Mouse (Mus musculus): Measurements from ENCODE around the gene Tnk1.
"Not testable (repeated sequence)": the region's sequence is repeated elsewhere in the genome, so short reads cannot be mapped to it uniquely, and the experiment has no call there.

Tnk1 gene

GRCm38 (mm10) chr11:69879711-69880110 lies 21.2 kb upstream of the Tnk1 start:
- peak in 1 of 2 experiments; percentile 35 for DNase-seq (ENCODE audit: inconsistent age in 2 of 2, low spot score in 1 of 2)

- no peak for DNase-seq (ENCODE audit: inconsistent age in 2 of 2, low spot score in 1 of 2)
Observed at GRCm38 (mm10) chr11:69878952-69879351, 20.4 kb upstream of the Tnk1 start.

- no peak for DNase-seq (ENCODE audit: inconsistent age in 2 of 2, low spot score in 1 of 2)
Observed at GRCm38 (mm10) chr11:69878399-69878798, 19.9 kb upstream of the Tnk1 start.

- no peak for DNase-seq (ENCODE audit: inconsistent age in 2 of 2, low spot score in 1 of 2)
Observed at GRCm38 (mm10) chr11:69877878-69878277, 19.3 kb upstream of the Tnk1 start, which contains the start of gene Tmem95. Gene Tmem95, minus strand, starts transcription at chr11:69878018.

- DNase-seq (ENCODE audit: inconsistent age in 2 of 2, low spot score in 1 of 2) = peak; percentile 85 to 94
Observed at GRCm38 (mm10) chr11:69876867-69877266, 18.3 kb upstream of the Tnk1 start.

GRCm38 (mm10) chr11:69876186-69876585 lies 17.7 kb upstream of the Tnk1 start:
- DNase-seq (ENCODE audit: inconsistent age in 2 of 2, low spot score in 1 of 2) = peak in 1 of 2 experiments; percentile 60

- DNase-seq (ENCODE audit: inconsistent age in 2 of 2, low spot score in 1 of 2) = peak; percentile 49 to 70
Observed at GRCm38 (mm10) chr11:69872451-69872850, 13.9 kb upstream of the Tnk1 start.

DNA sequence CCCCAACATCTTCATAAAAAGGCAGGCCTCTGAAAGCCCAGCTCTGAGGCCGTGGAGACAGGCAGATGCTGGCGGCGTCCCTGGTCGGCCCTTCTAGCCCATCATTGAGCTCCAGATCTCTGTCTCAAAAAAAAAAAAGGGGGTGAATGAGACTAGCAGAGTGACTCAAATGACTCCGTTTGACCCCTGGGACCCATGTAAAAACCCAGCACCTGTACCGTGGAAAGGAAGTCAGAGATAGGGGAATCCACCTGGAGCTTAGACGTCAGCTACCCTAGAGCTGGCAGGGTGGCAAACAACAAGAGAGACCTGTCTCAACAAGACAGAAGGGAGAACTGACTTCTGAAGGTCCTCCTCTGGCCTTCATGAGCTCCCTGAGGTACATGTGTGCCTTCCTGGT lies 13.3 kb upstream of the Tnk1 start:
- no peak for DNase-seq (ENCODE audit: inconsistent age in 2 of 2, low spot score in 1 of 2)

GRCm38 (mm10) chr11:69870289-69871069 lies 11.9 kb upstream of the Tnk1 start:
- no peak for DNase-seq (ENCODE audit: inconsistent age in 2 of 2, low spot score in 1 of 2)

- DNase-seq (ENCODE audit: inconsistent age in 2 of 2, low spot score in 1 of 2) = no peak
Observed at GRCm38 (mm10) chr11:69867335-69867734, 8.8 kb upstream of the Tnk1 start.

GRCm38 (mm10) chr11:69865561-69865960 lies 7.0 kb upstream of the Tnk1 start:
- no peak for DNase-seq (ENCODE audit: inconsistent age in 2 of 2, low spot score in 1 of 2)

GRCm38 (mm10) chr11:69864138-69864860 lies 5.8 kb upstream of the Tnk1 start:
- DNase-seq (ENCODE audit: inconsistent age in 2 of 2, low spot score in 1 of 2) = no peak

GRCm38 (mm10) chr11:69863729-69864128 lies 5.2 kb upstream of the Tnk1 start:
- DNase-seq (ENCODE audit: inconsistent age in 2 of 2, low spot score in 1 of 2) = not testable (repeated sequence)

DNA sequence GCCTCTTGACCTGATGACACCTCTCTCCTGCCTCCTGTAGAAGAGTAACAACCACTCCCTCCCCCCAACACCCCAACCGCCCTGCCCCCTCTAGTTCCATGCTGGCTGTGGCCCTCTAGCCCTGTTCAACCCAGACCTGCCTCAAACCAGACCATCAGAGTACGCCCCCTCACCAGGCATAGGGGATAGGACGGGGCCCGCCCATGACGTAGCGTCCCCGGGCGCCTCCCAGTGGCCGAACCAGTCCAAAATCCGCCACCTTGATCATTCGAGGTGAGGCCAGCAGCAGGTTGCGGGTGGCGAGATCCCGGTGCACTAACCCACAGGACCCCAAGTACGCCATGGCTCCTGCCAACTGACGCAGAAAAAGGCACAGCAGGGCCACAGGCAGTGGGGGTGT lies 3.2 kb downstream of the Tnk1 start:
- peak; percentile 55 to 76 for DNase-seq (ENCODE audit: inconsistent age in 2 of 2, low spot score in 1 of 2)

DNA sequence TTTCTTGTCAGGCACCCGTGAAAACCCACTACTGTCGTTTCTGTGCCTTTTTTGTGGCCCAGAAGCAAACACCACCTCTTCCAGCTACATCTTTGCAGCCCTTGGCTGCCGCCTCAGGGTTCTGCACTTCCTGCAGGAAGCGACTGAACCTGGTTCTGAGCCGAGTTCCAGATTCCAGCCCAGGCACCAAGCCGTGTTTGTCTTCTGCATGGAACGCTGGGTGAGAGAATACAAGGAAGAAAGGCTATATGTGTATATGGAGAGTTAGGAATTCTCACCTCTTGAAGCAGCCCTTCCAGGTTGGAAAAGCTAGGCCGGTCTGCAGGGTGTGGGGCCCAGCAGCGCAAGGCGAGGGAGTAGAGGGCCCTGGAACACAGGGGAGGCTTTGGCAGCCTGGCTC lies 3.9 kb downstream of the Tnk1 start:
- no peak for DNase-seq (ENCODE audit: inconsistent age in 2 of 2, low spot score in 1 of 2)

GRCm38 (mm10) chr11:69853994-69854393 lies 4.5 kb downstream of the Tnk1 start:
- peak in 1 of 2 experiments; percentile 58 for DNase-seq (ENCODE audit: inconsistent age in 2 of 2, low spot score in 1 of 2)

DNA sequence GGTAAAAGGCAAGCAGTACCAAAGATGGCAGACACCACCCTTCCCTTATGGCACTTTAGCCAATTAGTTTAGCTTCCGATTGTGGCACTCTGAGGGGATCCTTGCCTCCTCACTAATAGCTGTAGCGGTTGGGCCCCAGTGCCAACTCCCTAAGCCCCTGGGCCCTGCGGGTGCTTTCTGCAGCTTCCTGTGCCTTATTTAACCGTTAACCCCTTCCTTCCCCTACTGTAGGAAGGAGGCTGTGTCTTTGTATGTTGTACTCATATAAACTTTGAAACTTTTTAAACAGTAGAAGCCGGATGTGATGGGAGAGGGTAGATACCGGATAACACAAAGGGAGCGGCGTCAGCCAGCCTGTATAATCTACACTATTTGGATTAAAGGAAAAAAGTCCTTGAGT lies 7.8 kb downstream of the Tnk1 start:
- DNase-seq (ENCODE audit: inconsistent age in 2 of 2, low spot score in 1 of 2) = peak in 1 of 2 experiments; percentile 21

DNA sequence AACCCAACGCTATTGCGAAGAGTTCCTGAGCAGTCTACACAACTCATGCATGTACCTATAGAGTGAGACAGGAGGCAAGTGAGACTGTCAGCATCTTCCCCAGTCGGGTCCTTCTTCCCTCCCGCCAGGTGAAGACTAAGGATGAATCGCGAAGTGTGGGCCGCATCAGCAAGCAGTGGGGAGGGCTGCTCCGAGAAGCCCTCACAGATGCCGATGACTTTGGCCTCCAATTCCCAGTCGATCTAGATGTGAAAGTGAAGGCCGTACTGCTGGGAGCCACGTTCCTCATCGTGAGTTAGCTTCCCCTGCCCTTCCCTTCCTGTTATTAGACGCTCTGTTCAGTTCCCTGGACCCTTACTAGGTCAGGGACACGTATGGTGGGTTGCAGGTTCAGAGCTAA lies 8.6 kb downstream of the Tnk1 start:
- DNase-seq (ENCODE audit: inconsistent age in 2 of 2, low spot score in 1 of 2) = peak in 1 of 2 experiments; percentile 71

DNA sequence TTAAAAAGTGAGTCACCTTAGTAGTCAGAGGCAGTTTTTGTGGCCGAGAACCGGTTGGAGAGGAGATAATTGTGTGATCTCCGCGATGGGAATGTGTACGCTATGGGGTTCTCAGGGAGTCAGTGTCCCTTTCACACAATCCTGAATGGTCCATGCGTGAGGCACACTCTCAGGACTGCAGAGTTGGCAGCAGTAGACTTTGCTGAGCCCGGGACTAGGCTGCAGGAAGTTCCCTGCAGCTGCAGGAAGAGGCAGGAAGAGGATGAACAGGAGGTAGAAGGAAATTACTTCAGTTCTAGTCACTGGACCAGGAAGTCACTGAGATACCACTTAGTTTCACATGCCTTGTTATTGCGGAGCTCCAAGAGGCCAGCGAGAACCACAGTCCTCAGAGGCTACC lies 9.4 kb downstream of the Tnk1 start:
- peak in 1 of 2 experiments; percentile 28 for DNase-seq (ENCODE audit: inconsistent age in 2 of 2, low spot score in 1 of 2)

DNA sequence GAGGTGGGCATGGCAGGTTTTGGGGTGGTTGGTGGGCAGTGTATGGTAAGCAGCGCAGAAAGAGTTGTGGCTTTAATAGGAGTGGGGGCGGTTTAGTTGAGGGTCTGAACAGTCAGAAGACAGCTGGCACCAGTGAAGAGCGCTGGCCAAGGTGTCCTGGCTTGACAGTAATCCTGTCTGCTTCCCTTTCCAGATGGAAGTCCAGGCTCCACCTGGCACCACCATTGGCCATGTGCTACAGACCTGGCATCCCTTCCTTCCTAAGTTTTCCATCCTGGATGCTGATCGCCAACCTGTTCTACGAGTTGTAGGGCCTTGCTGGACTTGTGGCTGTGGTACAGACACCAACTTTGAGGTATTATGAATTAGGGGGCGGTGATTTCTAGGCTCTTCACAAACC lies 10.5 kb downstream of the Tnk1 start:
- no peak for DNase-seq (ENCODE audit: inconsistent age in 2 of 2, low spot score in 1 of 2)

GRCm38 (mm10) chr11:69846738-69847688 lies 11.5 kb downstream of the Tnk1 start:
- peak in 1 of 2 experiments; percentile 79 for DNase-seq (ENCODE audit: inconsistent age in 2 of 2, low spot score in 1 of 2)
